Mouse (Mus musculus) lung, embryonic 16.5 days (tissue): Measurements from ENCODE around the gene Faf2. TPM values are rescaled to one million over a fixed set of nuclear protein-coding genes. Genes with fewer than 3 reads are reported as not detected.
"Not testable (repeated sequence)": the region's sequence is repeated elsewhere in the genome, so short reads cannot be mapped to it uniquely, and the experiment has no call there.

Experiments used
- ATAC-seq: fragments of 200-750 bp; cut with Nextera tagmentation; 2 replicates; pipeline ENCODE4 v1.8.0; 2017; ENCODE audit warnings: low read depth, mild to moderate bottlenecking, moderate library complexity
- H3K27ac ChIP-seq: fragments of 300-500 bp; sonication (generic); 2 replicates; pipeline ENCODE4 v1.5.1; 2014; ENCODE audit warnings: mild to moderate bottlenecking, control low read depth, low read length
- H3K27me3 ChIP-seq: fragments of 300-500 bp; sonication (generic); 2 replicates; pipeline ENCODE4 v1.6.1; 2014; ENCODE audit warnings: low read depth, low read length, mixed read lengths; ENCODE audit not compliant: control insufficient read depth, insufficient read depth
- H3K36me3 ChIP-seq: fragments of 300-500 bp; sonication (generic); 2 replicates; pipeline ENCODE4 v1.6.1; 2014; ENCODE audit warnings: low read length; ENCODE audit not compliant: control insufficient read depth, insufficient read depth
- H3K4me1 ChIP-seq: fragments of 300-500 bp; sonication (generic); replicated peaks from 2 replicates; pipeline ENCODE4 v1.6.1; 2014; ENCODE audit warnings: low read length, mixed read lengths; ENCODE audit not compliant: control insufficient read depth, insufficient read depth
- H3K4me2 ChIP-seq: fragments of 300-500 bp; sonication (generic); 2 replicates; pipeline ENCODE4 v1.6.1; 2014; ENCODE audit warnings: low read depth, low read length, control low read depth
- H3K4me3 ChIP-seq: fragments of 300-500 bp; sonication (generic); 2 replicates; pipeline ENCODE4 v1.5.1; 2014; ENCODE audit warnings: mild to moderate bottlenecking, low read length, control low read depth
- H3K9ac ChIP-seq: fragments of 300-500 bp; sonication (generic); 2 replicates; pipeline ENCODE4 v1.6.1; 2014; ENCODE audit warnings: low read length, control low read depth
- H3K9me3 ChIP-seq: fragments of 300-500 bp; sonication (generic); 2 replicates; pipeline ENCODE4 v1.6.1; 2016; ENCODE audit warnings: low read length; ENCODE audit not compliant: control insufficient read depth
- WGBS: fragments of 180-500 bp; shearing (Covaris S2); extraction: QIAGEN DNeasy Blood & Tissue Kit; methylation state at CpG from one replicate; pipeline ENCODE4 v1.1.7; 2014; 5-methylcytosine and 5-hydroxymethylcytosine counted together
- polyA plus RNA-seq: library from polyadenylated mRNA; unstranded; fragments of >200 nt; fragmentation: Nextera tagmentation; extraction: Ambion mirVana; gene quantifications from 2 replicates; pipeline ENCODE4 v1.2.1, GENCODE M21; 2015

Gene Faf2
- polyA plus RNA-seq, 1 experiment from 2014 or later, result 72.1 TPM

GRCm38 (mm10) chr13:54610972-54611754 is 10.4 kb upstream of the Faf2 start, which contains the start of gene Cltb:
Cltb (minus strand) TSS chr13:54611344.
- Histone ChIP-seq H3K27ac (peak within 1 kb of the TSS; percentile 45), H3K27me3 (no peaks in the 10 kb centered on the region), H3K4me3 (peak within 1 kb of the TSS; percentile 74), H3K36me3 (no peaks in the 10 kb centered on the region), H3K9ac (peak within 1 kb of the TSS; percentile 85), H3K9me3 (no peaks in the 10 kb centered on the region), H3K4me2 (peak within 1 kb of the TSS; percentile 83), H3K4me1 (peaks cover 10% of the 10 kb centered on the region; the same call in 1 of the 2 replicates)
- under 1% methylated on average over 66 of the region's 66 CpGs for WGBS
- peak; percentile 86 for ATAC-seq

GRCm38 (mm10) chr13:54613141-54613540 is 8.4 kb upstream of the Faf2 start:
- H3K9ac ChIP-seq, H3K4me1 ChIP-seq, H3K9me3 ChIP-seq, H3K4me2 ChIP-seq, H3K4me3 ChIP-seq, H3K27me3 ChIP-seq, ATAC-seq, H3K36me3 ChIP-seq, H3K27ac ChIP-seq: not testable (repeated sequence)
- 89% methylated on average over 8 of the region's 8 CpGs for WGBS

DNA sequence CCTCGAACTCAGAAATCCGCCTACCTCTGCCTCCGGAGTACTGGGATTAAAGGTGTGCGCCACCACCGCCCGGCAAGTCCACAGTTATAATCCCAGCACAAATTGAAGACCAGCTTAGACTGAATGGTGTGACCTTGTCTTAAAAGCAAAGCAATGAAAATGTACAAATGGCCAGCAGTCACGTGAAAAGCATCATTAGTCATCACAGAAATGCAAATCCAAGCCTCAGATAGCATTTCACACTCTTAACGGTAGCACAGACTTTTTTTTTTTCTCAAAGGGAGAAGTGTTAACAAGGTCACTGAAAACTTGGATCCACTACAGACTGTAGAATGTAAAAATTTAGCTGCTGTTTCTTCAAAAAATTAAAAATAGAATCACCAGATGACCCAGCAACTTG is 5.3 kb upstream of the Faf2 start:
- Histone ChIP-seq H3K9ac (no peak overlapping the region), H3K9me3 (no peaks in the 10 kb centered on the region), H3K4me3 (no peak overlapping the region), H3K4me1 (no peaks in the 10 kb centered on the region), H3K36me3 (no peaks in the 10 kb centered on the region), H3K27ac (no peak overlapping the region), H3K27me3 (no peaks in the 10 kb centered on the region), H3K4me2 (no peak overlapping the region)
- ATAC-seq, result no peak
- WGBS, result 72% methylated on average over 8 of the region's 8 CpGs

- Histone ChIP-seq H3K27ac (no peak overlapping the region), H3K4me3 (no peak overlapping the region), H3K36me3 (no peaks in the 10 kb centered on the region), H3K9me3 (no peaks in the 10 kb centered on the region), H3K9ac (no peak overlapping the region), H3K27me3 (no peaks in the 10 kb centered on the region), H3K4me1 (no peaks in the 10 kb centered on the region), H3K4me2 (no peak overlapping the region)
- 59% methylated on average over 6 of the region's 6 CpGs for WGBS
- no peak for ATAC-seq
Measured at GRCm38 (mm10) chr13:54616998-54617397, 4.6 kb upstream of the Faf2 start.

DNA sequence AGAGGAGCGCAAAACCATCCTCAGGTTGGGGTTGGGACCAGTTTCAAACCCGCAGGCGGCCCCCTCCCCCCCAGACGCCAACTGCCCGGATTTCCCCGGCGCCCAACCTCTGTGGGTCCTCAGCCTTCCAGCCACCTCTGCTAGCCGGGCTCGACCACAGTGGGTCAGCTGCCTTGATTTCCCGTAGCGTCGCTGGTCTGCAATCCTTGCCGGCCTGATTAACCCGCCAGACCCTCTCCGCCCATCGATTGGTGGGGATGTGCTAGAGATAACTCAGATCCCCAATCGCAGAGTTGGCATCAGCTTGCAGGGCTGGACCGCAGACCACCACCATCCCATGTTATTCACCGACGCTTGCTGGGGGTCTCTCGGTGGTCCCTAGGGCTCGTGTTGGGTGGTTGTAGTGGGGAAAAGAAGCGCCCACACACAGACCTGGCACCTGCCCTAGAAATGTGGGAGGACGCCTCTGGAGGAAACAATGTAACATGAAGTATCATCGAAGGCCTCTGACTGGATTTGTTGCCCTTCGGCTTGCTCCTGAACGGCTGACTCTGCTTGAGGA is 457 bp downstream of the Faf2 start:
- peak; percentile 63; the same call in 1 of the 2 replicates for ATAC-seq
- H3K27me3 ChIP-seq, result no peaks in the 10 kb centered on the region
- H3K4me3 ChIP-seq, result peak overlapping the region; percentile 95
- peak overlapping the region; percentile 95 for H3K4me2 ChIP-seq
- H3K9me3 ChIP-seq, result no peaks in the 10 kb centered on the region
- H3K4me1 ChIP-seq, result peaks cover 8% of the 10 kb centered on the region
- no peaks in the 10 kb centered on the region for H3K36me3 ChIP-seq
- under 1% methylated on average over 23 of the region's 27 CpGs for WGBS
- peak overlapping the region; percentile 78 for H3K27ac ChIP-seq
- peak overlapping the region; percentile 99 for H3K9ac ChIP-seq

- Histone ChIP-seq H3K4me3 (no peak overlapping the region), H3K27me3 (no peaks in the 10 kb centered on the region), H3K9ac (no peak overlapping the region), H3K27ac (no peak overlapping the region), H3K4me2 (no peak overlapping the region), H3K36me3 (peaks cover 2% of the 10 kb centered on the region; the same call in 1 of the 2 replicates), H3K9me3 (no peaks in the 10 kb centered on the region), H3K4me1 (no peaks in the 10 kb centered on the region)
- ATAC-seq, result peak; percentile 59; the same call in 1 of the 2 replicates
- WGBS, result 60% methylated on average over 4 of the region's 4 CpGs
Measured at GRCm38 (mm10) chr13:54629128-54629527, 7.5 kb downstream of the Faf2 start.

GRCm38 (mm10) chr13:54632731-54633277 is 11.2 kb downstream of the Faf2 start:
- Histone ChIP-seq H3K4me2 (no peak overlapping the region), H3K9me3 (no peaks in the 10 kb centered on the region), H3K4me3 (no peak overlapping the region), H3K9ac (no peak overlapping the region), H3K27me3 (no peaks in the 10 kb centered on the region), H3K36me3 (peaks cover 6% of the 10 kb centered on the region; the same call in 1 of the 2 replicates), H3K27ac (peak overlapping the region; percentile 21; the same call in 1 of the 2 replicates), H3K4me1 (no peaks in the 10 kb centered on the region)
- 34% methylated on average over 3 of the region's 3 CpGs for WGBS
- peak; percentile 62 for ATAC-seq

GRCm38 (mm10) chr13:54635011-54635410 is 13.4 kb downstream of the Faf2 start:
- Histone ChIP-seq H3K9ac (no peak overlapping the region), H3K36me3 (peaks cover 14% of the 10 kb centered on the region), H3K4me3 (no peak overlapping the region), H3K27ac (no peak overlapping the region), H3K4me2 (no peak overlapping the region), H3K9me3 (no peaks in the 10 kb centered on the region), H3K4me1 (no peaks in the 10 kb centered on the region), H3K27me3 (no peaks in the 10 kb centered on the region)
- ATAC-seq, result no peak
- WGBS, result 96% methylated on average over 3 of the region's 3 CpGs

DNA sequence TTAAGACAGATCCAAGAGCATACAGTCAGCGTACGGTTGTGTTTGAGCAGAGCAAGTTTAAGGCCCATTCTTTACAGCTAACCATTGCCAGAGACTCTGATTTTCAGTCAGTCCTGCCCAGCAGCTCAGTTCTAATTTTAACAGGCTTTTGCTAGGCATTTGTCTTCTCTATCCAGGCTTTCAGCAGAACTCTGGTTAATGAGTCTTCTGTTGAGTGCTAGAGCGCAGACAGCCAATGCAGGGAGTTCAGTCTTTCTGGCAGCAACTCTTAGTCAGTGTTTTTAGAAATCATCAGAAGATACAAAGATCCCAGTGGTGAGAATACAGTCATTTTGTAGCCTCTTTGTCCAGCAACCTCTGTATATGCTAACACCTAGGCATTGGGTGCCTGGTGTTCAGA is 28.9 kb downstream of the Faf2 start:
- Histone ChIP-seq H3K27me3 (no peaks in the 10 kb centered on the region), H3K27ac (no peak overlapping the region), H3K36me3 (peaks cover 76% of the 10 kb centered on the region), H3K4me3 (no peak overlapping the region), H3K4me1 (no peaks in the 10 kb centered on the region), H3K9ac (no peak overlapping the region), H3K4me2 (no peak overlapping the region), H3K9me3 (no peaks in the 10 kb centered on the region)
- WGBS, result 96% methylated on average over 3 of the region's 3 CpGs
- ATAC-seq, result no peak
